Comparison of ENCODE assay signal across 21 mouse cellular contexts in the genomic region with DNA sequence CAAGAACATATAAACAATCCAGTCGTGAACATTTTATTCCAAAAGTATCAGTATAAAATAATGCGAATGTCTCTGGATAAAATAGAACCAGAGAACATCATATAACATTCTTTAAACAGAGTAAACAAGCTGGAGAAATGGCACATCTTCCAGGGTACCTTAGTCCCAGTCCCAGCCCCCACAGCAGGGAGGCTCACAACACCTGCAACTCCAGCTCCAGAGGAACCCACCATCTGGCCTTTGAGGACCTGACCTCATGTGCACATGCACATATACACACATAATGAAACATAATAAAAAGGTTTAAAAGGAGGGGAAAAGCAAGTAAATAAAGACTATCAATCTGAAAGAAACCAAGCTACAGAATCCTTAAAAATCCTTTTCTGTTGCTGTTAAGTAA. TPM values are rescaled to one million over a fixed set of nuclear protein-coding genes. Genes with fewer than 3 reads are reported as not detected.
A peak's percentile ranks its signal among the peaks of the same experiment; 100 is the strongest.
DNase-seq lines count a peak whose midpoint lies in the region; ATAC-seq lines count a peak whose summit lies in the region.
"Had no signal": no experiment of that assay in that cellular context is flagged by ENCODE, and none has a peak within 500 bp of the region (broad histone marks: within the 10 kb centered on the region; RNA-seq: fewer than 3 reads in every experiment).

No protein-coding gene starts in this region.

- H3K27ac ChIP-seq in brown adipose tissue, adult 24 weeks (replicated peaks; ENCODE audit: low read depth, low read length): peak overlapping the region; percentile 12; the same call in 1 of the 2 replicates
- H3K27ac ChIP-seq: embryonic facial prominence, embryonic 12.5 days; forebrain, embryonic 12.5 days; heart, embryonic 10.5 days; hindbrain, embryonic 13.5 days had no signal

- no peak for ATAC-seq in cerebellum, adult (ENCODE audit: insufficient number of reproducible peaks, low FRiP score, low TSS enrichment)
- ATAC-seq: forebrain, postnatal 0 days had no signal

- H3K4me1 ChIP-seq in brown adipose tissue, adult 24 weeks (ENCODE audit: control insufficient read depth, insufficient read depth, insufficient read length, low read length): peaks cover 12% of the 10 kb centered on the region

- no peak overlapping the region for H3K4me3 ChIP-seq in brown adipose tissue, adult 24 weeks (ENCODE audit: insufficient read depth, low read depth, low read length)
- H3K4me3 ChIP-seq: embryonic facial prominence, embryonic 12.5 days; forebrain, embryonic 12.5 days; heart, embryonic 10.5 days; hindbrain, embryonic 13.5 days had no signal

- DNase-seq in heart, adult 11 months: peak; percentile 87
- no peak for DNase-seq in heart, postnatal 4 days
- DNase-seq in thymus, postnatal 0 days (ENCODE audit: low spot score): peak; percentile 29
- peak; percentile 29 to 54 for DNase-seq in thymus, postnatal 36 days
- DNase-seq in right cerebral cortex, postnatal 10 days (ENCODE audit: low spot score in 2 of 2): no peak
- DNase-seq in embryo, embryonic 11 days: no peak
- DNase-seq: adrenal gland, adult 2 months; adrenal gland, postnatal 25 days; cerebellum, adult 11 months; cerebellum, adult 8-10 months; cerebellum, postnatal 14 days; forebrain, postnatal 0 days; gastrocnemius, postnatal 36 days; heart, adult 18-20 months; heart, postnatal 10 days had no signal

RNA-seq across cellular contexts. Expression of a gene that starts 2.3 kb away (rescaled TPM):
- total RNA-seq in heart, postnatal 4 days (2021): 10 to 100 TPM; 29.3 to 30.0 TPM
- polyA plus RNA-seq in brown adipose tissue, adult 24 weeks (2012; ENCODE audit: insufficient read depth, insufficient read length, missing spikeins): 76.3 and 112 TPM in 2 replicates
- 41.7 and 42.4 TPM in 2 replicates for polyA plus RNA-seq in thymus, postnatal 0 days (2015; fragmentation: Nextera tagmentation; extraction: Ambion mirVana)

RNA-seq across cellular contexts. Expression of a gene that starts 3.2 kb away (rescaled TPM):
- 10 to 100 TPM; 90.7 to 91.0 TPM for total RNA-seq in heart, postnatal 4 days (2021)
- polyA plus RNA-seq in brown adipose tissue, adult 24 weeks (2012; ENCODE audit: insufficient read depth, insufficient read length, missing spikeins): 61.5 and 67.4 TPM in 2 replicates
- polyA plus RNA-seq in thymus, postnatal 0 days (2015; fragmentation: Nextera tagmentation; extraction: Ambion mirVana): 27.3 and 31.2 TPM in 2 replicates

Comparison
In these comparisons a context has a peak if more than half of its experiments do, and no peak if none do; other contexts are left out.
1. DNase-seq: peak in heart, adult 11 months (single experiment), thymus, postnatal 0 days (single experiment) and thymus, postnatal 36 days (2 of 2); none in heart, postnatal 4 days (single experiment), right cerebral cortex, postnatal 10 days (0 of 2) and embryo, embryonic 11 days (single experiment).